Mouse (Mus musculus) ES-Bruce4 (cell line): ENCODE results near the gene Tmem150b. TPM values are rescaled to one million over a fixed set of nuclear protein-coding genes. Genes with fewer than 3 reads are reported as not detected.

ENCODE experiments used
- H3K27ac ChIP-seq: 2 replicates; pipeline ENCODE4 v1.5.1; 2012; ENCODE audit warnings: low read length, inconsistent platforms; ENCODE audit not compliant: insufficient read depth
- H3K27me3 ChIP-seq: 2 replicates; pipeline ENCODE4 v1.6.1; 2012; ENCODE audit warnings: mild to moderate bottlenecking, low read length, inconsistent platforms; ENCODE audit not compliant: control insufficient read depth, poor library complexity, insufficient read depth, severe bottlenecking
- H3K36me3 ChIP-seq: 2 replicates; pipeline ENCODE4 v1.6.1; 2012; ENCODE audit warnings: inconsistent platforms, mild to moderate bottlenecking, low read length, moderate library complexity; ENCODE audit not compliant: control insufficient read depth, poor library complexity, insufficient read depth, severe bottlenecking
- H3K4me1 ChIP-seq: one replicate; pipeline ENCODE4 v1.8.1; 2011; ENCODE audit warnings: low read length; ENCODE audit not compliant: control insufficient read depth, insufficient read depth
- H3K4me3 ChIP-seq: 2 replicates; pipeline ENCODE4 v1.5.1; 2011; ENCODE audit warnings: low read depth, mild to moderate bottlenecking, low read length
- H3K9ac ChIP-seq: 2 replicates; pipeline ENCODE4 v1.6.1; 2012; ENCODE audit warnings: low read depth, mild to moderate bottlenecking, inconsistent platforms; ENCODE audit not compliant: poor library complexity, severe bottlenecking
- H3K9me3 ChIP-seq: replicated peaks from 2 replicates; pipeline ENCODE4 v1.6.1; 2012; ENCODE audit warnings: mild to moderate bottlenecking, low read length, inconsistent platforms; ENCODE audit not compliant: control insufficient read depth, poor library complexity, insufficient read depth, severe bottlenecking
- CTCF ChIP-seq: IDR thresholded peaks from one replicate; pipeline ENCODE4 v1.8.1; 2011; ENCODE audit warnings: low read depth, low read length
- EP300 ChIP-seq: IDR thresholded peaks from 2 replicates; pipeline ENCODE4 v1.6.1; 2011; ENCODE audit warnings: low read depth, low read length; ENCODE audit not compliant: insufficient read depth
- POLR2A ChIP-seq: IDR thresholded peaks from one replicate; pipeline ENCODE4 v1.8.1; 2011; ENCODE audit warnings: low read length; ENCODE audit not compliant: insufficient read depth
- polyA plus RNA-seq: library from polyadenylated mRNA; stranded (reverse); fragments of >200 nt; gene quantifications from 2 replicates; pipeline ENCODE4 v1.2.4, GENCODE M21; 2011; ENCODE audit warnings: low read depth; ENCODE audit not compliant: missing spikeins, insufficient read depth, insufficient read length

Gene Tmem150b
- polyA plus RNA-seq, 1 experiment: not detected

DNA sequence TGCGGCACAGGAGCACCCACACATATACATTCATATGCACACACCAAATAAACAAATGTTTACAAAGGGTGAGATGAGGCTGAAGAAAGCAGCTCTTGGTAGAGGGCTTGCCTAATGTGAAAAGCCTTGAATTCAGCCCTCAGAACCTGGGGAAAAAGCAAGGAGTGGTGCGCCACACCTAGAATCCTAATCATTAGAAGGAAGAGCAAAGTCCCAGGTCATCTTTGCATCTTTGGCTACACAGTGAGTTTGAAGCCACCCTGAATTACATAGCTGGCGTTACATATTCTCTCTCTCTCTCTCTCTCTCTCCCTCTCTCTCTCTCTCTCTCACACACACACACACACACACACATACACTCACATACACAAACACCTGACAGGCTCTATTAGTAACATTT, 5.8 kb downstream of the Tmem150b start:
- H3K4me3 ChIP-seq: no peak overlapping the region
- TF ChIP-seq EP300 (no peak), POLR2A (no peak), CTCF (no peak)
- no peaks in the 10 kb centered on the region for H3K9me3 ChIP-seq
- no peak overlapping the region for H3K27ac ChIP-seq
- H3K9ac ChIP-seq: no peak overlapping the region
- H3K27me3 ChIP-seq: no peaks in the 10 kb centered on the region
- no peaks in the 10 kb centered on the region for H3K4me1 ChIP-seq
- peaks cover under 1% of the 10 kb centered on the region; the same call in 1 of the 2 replicates for H3K36me3 ChIP-seq

DNA sequence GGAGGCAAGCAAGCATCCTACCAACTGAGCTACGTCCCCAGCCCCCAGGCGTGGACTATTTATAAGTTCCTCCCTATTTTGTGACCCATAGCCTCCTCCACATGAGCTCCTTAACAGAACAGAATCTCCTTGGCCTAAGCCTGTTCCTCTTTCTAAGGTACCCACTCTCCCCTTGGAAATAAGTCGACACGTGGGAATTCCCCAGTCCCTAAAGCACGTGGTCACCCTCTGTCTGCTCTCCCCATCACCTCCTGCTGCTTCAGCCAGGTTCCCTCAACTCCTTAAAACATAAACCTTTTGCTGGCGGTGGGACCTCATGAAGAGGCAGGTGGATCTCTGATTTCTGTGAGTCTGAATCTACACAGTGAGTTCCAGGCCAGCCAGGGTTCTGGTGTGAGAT, 8.1 kb downstream of the Tmem150b start:
- H3K9me3 ChIP-seq: no peaks in the 10 kb centered on the region
- no peak overlapping the region for H3K9ac ChIP-seq
- no peaks in the 10 kb centered on the region for H3K4me1 ChIP-seq
- TF ChIP-seq CTCF: no peak
- no peak for TF ChIP-seq EP300
- no peak for TF ChIP-seq POLR2A
- H3K4me3 ChIP-seq: no peak overlapping the region
- no peak overlapping the region for H3K27ac ChIP-seq
- peaks cover 3% of the 10 kb centered on the region; the same call in 1 of the 2 replicates for H3K36me3 ChIP-seq
- no peaks in the 10 kb centered on the region for H3K27me3 ChIP-seq

DNA sequence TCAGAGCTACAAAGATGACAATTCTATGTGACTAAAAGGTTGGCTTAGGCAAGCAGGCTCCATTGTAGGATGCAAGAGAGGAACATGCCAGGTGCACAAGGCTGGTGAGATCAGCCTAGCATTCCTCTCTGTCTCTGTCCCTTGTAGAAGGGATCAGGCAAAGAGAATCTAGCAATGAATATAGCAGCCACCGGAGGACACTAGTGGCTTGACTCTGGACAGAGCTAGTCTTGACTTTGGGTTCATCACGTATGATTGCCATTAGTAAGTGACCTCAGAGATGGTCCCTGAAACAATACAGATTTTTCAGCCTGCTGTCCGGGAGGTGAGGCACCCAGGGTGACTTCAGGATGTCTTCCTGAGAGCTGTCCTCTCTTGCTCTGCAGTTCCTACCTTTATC, 12.5 kb downstream of the Tmem150b start:
- Histone ChIP-seq H3K36me3 (peaks cover 14% of the 10 kb centered on the region), H3K4me1 (no peaks in the 10 kb centered on the region), H3K27me3 (no peaks in the 10 kb centered on the region), H3K9me3 (no peaks in the 10 kb centered on the region), H3K9ac (no peak overlapping the region), H3K27ac (no peak overlapping the region), H3K4me3 (no peak overlapping the region)
- no peak for TF ChIP-seq CTCF
- no peak for TF ChIP-seq EP300
- no peak for TF ChIP-seq POLR2A

DNA sequence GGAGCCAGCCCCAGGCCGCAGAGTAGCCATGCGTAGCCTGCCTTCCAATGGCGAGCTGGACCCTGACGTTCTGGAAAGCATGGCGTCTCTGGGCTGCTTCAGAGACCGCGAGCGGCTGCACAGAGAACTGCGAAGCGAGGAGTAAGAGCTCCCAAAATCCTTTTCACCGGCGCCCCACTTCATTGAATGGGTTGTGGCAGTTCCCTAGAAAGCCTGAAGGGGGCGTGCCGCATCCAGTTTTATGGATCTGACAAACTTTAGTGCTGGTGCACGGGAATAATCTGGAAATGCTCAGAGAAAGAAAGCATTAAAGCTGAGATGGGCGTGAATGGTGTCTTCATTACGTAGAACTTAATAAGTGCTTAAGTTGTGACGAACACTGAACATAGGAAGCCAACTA, 20.0 kb downstream of the Tmem150b start:
- TF ChIP-seq CTCF: peak; percentile 46
- TF ChIP-seq EP300: no peak
- no peak for TF ChIP-seq POLR2A
- H3K27ac ChIP-seq: peak overlapping the region; percentile 38
- H3K27me3 ChIP-seq: no peaks in the 10 kb centered on the region
- no peaks in the 10 kb centered on the region for H3K9me3 ChIP-seq
- H3K4me3 ChIP-seq: peak overlapping the region; percentile 81
- peak overlapping the region; percentile 82 for H3K9ac ChIP-seq
- peaks cover 2% of the 10 kb centered on the region for H3K4me1 ChIP-seq
- peaks cover 5% of the 10 kb centered on the region for H3K36me3 ChIP-seq

DNA sequence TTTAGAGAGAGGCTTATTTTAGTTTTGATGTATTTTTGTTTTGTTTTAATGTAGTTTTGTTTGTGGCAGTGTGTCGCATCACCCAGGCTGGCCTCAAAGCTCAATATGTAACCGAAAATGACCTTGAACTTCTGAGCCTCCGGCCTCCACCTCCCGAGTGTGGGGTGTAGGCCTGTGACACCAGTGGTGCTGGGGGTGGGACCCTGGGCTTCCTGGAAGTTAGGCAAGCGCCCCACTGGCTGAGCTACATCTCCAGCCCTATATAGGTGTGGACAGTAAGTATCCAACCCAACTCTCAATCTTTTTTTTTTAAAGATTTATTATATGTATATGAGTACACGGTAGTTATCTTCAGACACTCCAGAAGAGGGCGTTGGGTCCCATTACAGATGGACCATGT, 21.9 kb downstream of the Tmem150b start:
- Histone ChIP-seq H3K9ac (no peak overlapping the region), H3K36me3 (no peaks in the 10 kb centered on the region; the same call in 1 of the 2 replicates), H3K9me3 (no peaks in the 10 kb centered on the region), H3K27ac (peak overlapping the region; percentile 74), H3K4me1 (peaks cover 2% of the 10 kb centered on the region), H3K27me3 (no peaks in the 10 kb centered on the region), H3K4me3 (no peak overlapping the region)
- TF ChIP-seq CTCF (no peak), EP300 (no peak), POLR2A (no peak)

DNA sequence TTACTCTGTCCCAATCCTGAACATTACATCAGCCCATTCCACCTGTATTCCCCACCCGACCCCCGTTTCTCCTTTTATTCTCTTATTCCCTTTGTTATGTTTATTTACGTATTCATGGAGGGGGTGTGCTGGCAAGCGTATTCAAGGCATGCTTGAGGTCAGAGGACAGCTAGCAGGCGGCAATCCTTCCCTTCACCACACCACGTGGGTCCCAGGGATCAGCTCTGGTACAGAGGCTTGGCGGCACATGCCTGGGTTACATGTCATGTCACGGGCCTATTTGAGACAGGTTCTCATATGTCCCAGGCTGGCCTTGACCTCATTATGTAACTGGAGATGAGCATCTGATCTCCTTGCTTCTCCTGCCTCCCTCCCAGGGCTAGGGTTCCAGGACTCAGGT, 22.7 kb downstream of the Tmem150b start:
- Histone ChIP-seq H3K9ac (no peak overlapping the region), H3K27ac (peak overlapping the region; percentile 74), H3K4me1 (peaks cover 2% of the 10 kb centered on the region), H3K9me3 (no peaks in the 10 kb centered on the region), H3K36me3 (no peaks in the 10 kb centered on the region), H3K4me3 (no peak overlapping the region), H3K27me3 (no peaks in the 10 kb centered on the region)
- TF ChIP-seq EP300: peak; percentile 80
- TF ChIP-seq POLR2A: no peak
